Mouse (Mus musculus) CD4-positive, CD25-positive, alpha-beta regulatory T cell, adult 4 months (primary cell): Measurements from ENCODE around the gene Nme8. TPM values are rescaled to one million over a fixed set of nuclear protein-coding genes. Genes with fewer than 3 reads are reported as not detected.

Experiments used
- polyA plus RNA-seq, 2 experiments: library from polyadenylated mRNA; unstranded; fragments of 100-300 nt; shearing (Covaris generic); gene quantifications; one replicate each; pipeline ENCODE4 v1.2.1; 2017

The Nme8 gene
- polyA plus RNA-seq, 2 experiments from 2014 or later, result not detected

Other genes with a start within 250 kb of the Nme8 start
- gene Epdr1, start 77.9 kb downstream of the Nme8 start, polyA plus RNA-seq, result under 1 TPM in 1 of 2 experiments, not detected in 1; 0.38 TPM
- not detected for gene Sfrp4, start 74.7 kb downstream of the Nme8 start, polyA plus RNA-seq
- not detected for gene Gpr141, start 126.5 kb upstream of the Nme8 start, polyA plus RNA-seq